8 mouse cellular contexts compared by ENCODE assay signal in genomic region chr6:73222841-73223526, GRCm38 (mm10). TPM values are rescaled to one million over a fixed set of nuclear protein-coding genes. Genes with fewer than 3 reads are reported as not detected.
A peak's percentile ranks its signal among the peaks of the same experiment; 100 is the strongest.
DNase-seq lines count a peak whose midpoint lies in the region; ATAC-seq and TF ChIP-seq lines count a peak whose summit lies in the region.

No protein-coding gene starts in this region.

- WGBS in cerebellum, adult 2 months = 19% methylated on average over 8 of the region's 10 CpGs
- WGBS in hindbrain, embryonic 14.5 days = 30% methylated on average over 8 of the region's 10 CpGs

- no peak for TF ChIP-seq POLR2A in cerebellum, adult 2 months (IDR thresholded peaks at IDR 0.05; ENCODE audit: borderline replicate concordance, insufficient read depth, low read length)

- H3K9me3 ChIP-seq in hindbrain, embryonic 14.5 days (ENCODE audit: control insufficient read depth, low read length) = no peaks in the 10 kb centered on the region

- 0 out of 2 replicates have a peak, but pooled peaks cover 4% of the 10 kb centered on the region for H3K4me1 ChIP-seq in cerebellum, adult 2 months (ENCODE audit: control insufficient read depth, insufficient read depth, low read length)
- peaks cover 5% of the 10 kb centered on the region; the same call in 1 of the 2 replicates for H3K4me1 ChIP-seq in hindbrain, embryonic 14.5 days (replicated peaks; ENCODE audit: control insufficient read depth, insufficient read depth, low read length)

- H3K27ac ChIP-seq in cerebellum, adult 2 months (ENCODE audit: insufficient read depth, low read length) = no peak overlapping the region
- no peak overlapping the region for H3K27ac ChIP-seq in hindbrain, embryonic 14.5 days

- TF ChIP-seq CTCF in cerebellum, adult 2 months (IDR thresholded peaks at IDR 0.05; ENCODE audit: borderline replicate concordance, insufficient read depth, low read depth, low read length) = no peak

- H3K4me2 ChIP-seq in hindbrain, embryonic 14.5 days (replicated peaks) = 0 out of 2 replicates have a peak overlapping the region, but pooled peaks have one; percentile 17

- intact Hi-C loops in left cerebral cortex, postnatal 10 days (cut with DNase I) = loop anchor here (10.0 kb wide), 2 partner anchors 368 to 588 kb away; no protein-coding TSS in a partner anchor

- H3K36me3 ChIP-seq in hindbrain, embryonic 14.5 days (replicated peaks; ENCODE audit: control insufficient read depth, insufficient read depth) = no peaks in the 10 kb centered on the region

- H3K27me3 ChIP-seq in cerebellum, adult 2 months (ENCODE audit: control insufficient read depth, insufficient read depth, low read length) = no peaks in the 10 kb centered on the region
- H3K27me3 ChIP-seq in hindbrain, embryonic 14.5 days (ENCODE audit: control insufficient read depth, insufficient read depth, low read length) = no peaks in the 10 kb centered on the region

- ATAC-seq in hindbrain, embryonic 14.5 days (ENCODE audit: low FRiP score) = 0 out of 2 replicates have a peak, but pooled peaks have one; percentile 21

- peak; percentile 98 for DNase-seq in Muller cell, postnatal 12 days (ENCODE audit: inconsistent ontology term)
- peak; percentile 67 to 74 for DNase-seq in cerebellum, adult 2 months
- peak; percentile 68 to 80 for DNase-seq in gastrocnemius, adult 8-10 months (ENCODE audit: low spot score in 2 of 2)
- DNase-seq in hindbrain, embryonic 14.5 days (ENCODE audit: low spot score) = peak; percentile 73
- peak; percentile 51 to 91 for DNase-seq in left cerebral cortex, postnatal 10 days (ENCODE audit: extremely low spot score in 1 of 2, low spot score in 2 of 2)
- peak; percentile 95 for DNase-seq in lung, postnatal 36 days
- peak; percentile 82 for DNase-seq in skeletal muscle tissue, adult 2 months (ENCODE audit: low read depth, low spot score)
- DNase-seq in thymus, adult 18-20 months = no peak

- H3K9ac ChIP-seq in hindbrain, embryonic 14.5 days = no peak overlapping the region

- H3K4me3 ChIP-seq in cerebellum, adult 2 months (replicated peaks; ENCODE audit: insufficient read depth, low read depth, low read length) = no peak overlapping the region
- no peak overlapping the region for H3K4me3 ChIP-seq in hindbrain, embryonic 14.5 days (replicated peaks; ENCODE audit: low read length)

RNA-seq across cellular contexts. Expression of gene Dnah6, which starts 1.5 kb away (rescaled TPM):
- polyA plus RNA-seq in cerebellum, adult 2 months (2012; rRNA removed) = 1.9 and 2.4 TPM in 2 replicates
- total RNA-seq in gastrocnemius, adult 8-10 months (2022) = under 1 TPM in 2 of 4 experiments, not detected in 2; 0.02 TPM
- 0.48 and 0.98 TPM in 2 replicates for polyA plus RNA-seq in hindbrain, embryonic 14.5 days (2014; fragmentation: Nextera tagmentation; extraction: Ambion mirVana)
- 1 to 10 TPM; 1.0 to 1.1 TPM for total RNA-seq in left cerebral cortex, postnatal 10 days (2021)

RNA-seq across cellular contexts. Expression of gene Suclg1, which starts 25.2 kb away (rescaled TPM):
- polyA plus RNA-seq in cerebellum, adult 2 months (2012; rRNA removed) = 210 and 214 TPM in 2 replicates
- total RNA-seq in gastrocnemius, adult 8-10 months (2022) = 100 to 1,000 TPM; 282 to 315 (median 288) TPM
- 151 and 153 TPM in 2 replicates for polyA plus RNA-seq in hindbrain, embryonic 14.5 days (2014; fragmentation: Nextera tagmentation; extraction: Ambion mirVana)
- 100 to 1,000 TPM in 1 of 2 experiments, 10 to 100 TPM in 1; 90.2 to 103 TPM for total RNA-seq in left cerebral cortex, postnatal 10 days (2021)

Comparison
In these comparisons a context has a peak if more than half of its experiments do, and no peak if none do; other contexts are left out.
1. DNase-seq: peak in Muller cell, postnatal 12 days (single experiment), cerebellum, adult 2 months (2 of 2), gastrocnemius, adult 8-10 months (2 of 2), hindbrain, embryonic 14.5 days (single experiment), left cerebral cortex, postnatal 10 days (2 of 2), lung, postnatal 36 days (single experiment) and skeletal muscle tissue, adult 2 months (single experiment); none in thymus, adult 18-20 months (0 of 2).